Mouse (Mus musculus) A20 (cell line): ENCODE data around the gene 4930544D05Rik.

Experiments
- DNase-seq: peaks from one replicate; pipeline ENCODE4 v3.0.0-alpha.2; 2011; ENCODE audit warnings: low read depth, low spot score

Gene 4930544D05Rik

DNA sequence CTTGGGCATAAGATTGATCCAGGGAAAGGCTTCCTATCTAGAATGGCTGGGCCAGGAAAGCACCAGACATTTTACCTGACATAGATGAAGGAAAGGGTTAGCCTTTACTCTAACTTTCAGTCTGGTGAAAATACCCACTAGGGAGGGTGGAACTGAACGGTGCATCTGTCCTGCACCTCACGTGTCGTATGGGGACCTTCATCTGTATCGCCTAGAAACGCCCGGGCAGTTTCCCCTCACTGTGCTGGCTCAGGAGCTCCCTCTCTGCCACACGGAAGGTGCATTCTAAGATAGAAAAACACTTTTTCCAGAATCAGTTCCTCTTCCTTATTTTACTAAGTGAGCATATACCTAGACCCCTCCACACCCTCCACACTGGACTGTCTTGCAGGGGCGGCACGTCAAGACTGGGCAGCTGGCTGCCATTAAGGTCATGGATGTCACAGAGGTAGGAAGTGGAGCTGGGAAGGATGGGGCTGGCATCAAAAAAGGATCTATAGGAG is 17.1 kb upstream of the 4930544D05Rik start:
- DNase-seq, result peak; percentile 14

DNA sequence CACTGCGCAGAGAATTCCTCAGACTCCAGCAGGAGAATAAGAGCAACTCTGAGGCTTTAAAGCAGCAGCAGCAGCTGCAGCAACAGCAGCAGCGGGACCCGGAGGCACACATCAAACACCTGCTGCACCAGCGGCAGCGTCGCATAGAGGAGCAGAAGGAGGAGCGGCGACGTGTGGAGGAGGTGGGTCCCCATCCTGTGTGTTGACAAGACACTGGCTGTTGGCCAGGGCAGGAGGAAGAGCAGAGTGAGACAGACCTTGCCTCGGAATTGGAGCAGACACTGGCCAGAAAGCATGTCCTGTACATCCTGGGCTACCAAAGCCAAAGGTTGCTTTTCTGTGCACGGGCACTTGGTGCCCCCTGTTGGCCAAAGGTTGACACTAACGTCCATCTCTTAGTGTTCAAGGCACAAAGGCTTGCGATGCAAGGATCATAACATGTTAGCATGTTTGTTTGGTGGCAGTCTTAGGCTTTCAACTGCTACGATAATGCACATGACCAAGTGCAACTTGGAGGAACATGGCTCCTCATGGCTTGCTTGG is 10.6 kb upstream of the 4930544D05Rik start:
- DNase-seq, result peak; percentile 71

DNA sequence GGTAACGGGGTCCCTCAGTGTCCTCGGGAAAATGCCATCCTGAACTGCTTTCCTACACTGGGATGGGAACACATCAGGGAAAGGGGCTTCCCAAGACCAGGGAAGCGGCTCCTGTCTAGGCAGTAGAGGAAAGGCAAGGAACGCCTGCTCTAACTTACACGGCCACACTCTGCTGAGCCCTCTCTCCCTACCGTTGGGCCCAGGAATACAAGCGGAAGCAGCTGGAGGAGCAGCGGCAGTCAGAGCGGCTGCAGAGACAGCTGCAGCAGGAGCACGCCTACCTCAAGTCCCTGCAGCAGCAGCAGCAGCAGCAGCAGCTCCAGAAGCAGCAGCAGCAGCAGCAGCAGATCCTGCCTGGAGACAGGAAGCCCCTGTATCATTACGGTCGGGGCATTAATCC is 8.9 kb upstream of the 4930544D05Rik start:
- no peak for DNase-seq

DNA sequence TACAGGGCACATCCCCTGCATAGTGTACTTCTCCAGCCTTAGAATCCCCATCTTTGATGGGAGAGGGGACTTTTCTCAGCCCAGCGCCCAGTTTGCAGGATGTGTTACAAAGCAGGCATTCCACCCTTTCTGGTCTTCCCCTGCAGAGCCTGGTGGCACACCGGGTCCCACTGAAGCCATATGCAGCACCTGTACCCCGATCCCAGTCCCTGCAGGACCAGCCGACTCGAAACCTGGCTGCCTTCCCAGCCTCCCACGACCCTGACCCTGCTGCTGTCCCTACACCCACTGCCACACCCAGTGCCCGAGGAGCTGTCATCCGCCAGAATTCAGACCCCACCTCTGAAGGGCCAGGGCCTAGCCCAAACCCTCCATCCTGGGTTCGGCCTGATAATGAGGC is 8.0 kb upstream of the 4930544D05Rik start:
- DNase-seq, result no peak

DNA sequence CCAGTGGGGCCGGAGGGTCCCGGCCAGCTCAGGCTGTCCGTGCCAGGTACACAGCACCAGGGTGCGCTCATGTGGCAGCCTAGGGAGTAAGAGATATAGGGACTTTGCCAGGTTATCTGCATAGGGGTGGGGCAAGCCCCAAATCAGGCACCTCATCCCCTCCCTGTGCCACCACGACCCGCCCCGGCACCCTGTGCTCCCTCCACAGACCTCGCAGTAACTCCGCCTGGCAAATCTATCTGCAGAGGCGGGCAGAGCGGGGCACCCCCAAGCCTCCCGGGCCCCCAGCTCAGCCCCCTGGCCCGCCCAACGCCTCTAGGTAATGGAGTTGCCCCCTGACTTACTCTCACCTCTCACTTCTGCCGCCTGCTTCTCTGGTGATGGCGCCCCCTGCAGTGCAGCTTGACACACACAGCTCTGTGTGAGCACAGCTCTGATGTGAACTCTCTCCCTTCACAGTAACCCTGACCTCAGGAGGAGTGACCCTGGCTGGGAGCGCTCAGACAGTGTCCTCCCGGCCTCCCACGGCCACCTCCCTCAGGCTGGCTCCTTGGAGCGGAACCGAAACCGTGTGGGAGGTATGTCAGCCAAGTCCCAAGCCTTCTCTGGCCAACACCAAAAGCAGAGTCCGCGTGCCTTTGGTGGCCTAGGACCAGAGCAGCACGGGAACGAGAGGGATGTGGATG is 7.1 kb upstream of the 4930544D05Rik start:
- DNase-seq, result peak; percentile 36

DNA sequence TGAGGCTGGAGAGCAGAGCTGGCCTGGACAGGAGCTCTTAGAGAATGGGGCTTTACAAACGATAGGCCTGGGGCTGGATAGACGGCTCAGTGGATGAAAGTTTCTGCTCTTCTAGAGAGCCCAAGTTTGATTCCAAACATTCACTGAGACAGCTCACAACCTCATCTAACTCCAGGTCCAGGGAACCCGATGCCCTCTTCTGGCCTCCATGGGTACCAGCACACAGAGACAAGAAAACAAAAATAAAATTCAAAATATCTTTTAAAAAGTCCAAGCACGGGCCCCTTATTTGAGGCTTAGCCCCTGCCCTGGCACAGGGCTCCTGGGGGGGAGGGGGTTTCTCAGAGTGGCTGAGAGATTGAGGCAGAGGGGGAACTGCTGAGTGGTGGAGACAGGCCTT is 4.9 kb upstream of the 4930544D05Rik start:
- DNase-seq, result no peak

DNA sequence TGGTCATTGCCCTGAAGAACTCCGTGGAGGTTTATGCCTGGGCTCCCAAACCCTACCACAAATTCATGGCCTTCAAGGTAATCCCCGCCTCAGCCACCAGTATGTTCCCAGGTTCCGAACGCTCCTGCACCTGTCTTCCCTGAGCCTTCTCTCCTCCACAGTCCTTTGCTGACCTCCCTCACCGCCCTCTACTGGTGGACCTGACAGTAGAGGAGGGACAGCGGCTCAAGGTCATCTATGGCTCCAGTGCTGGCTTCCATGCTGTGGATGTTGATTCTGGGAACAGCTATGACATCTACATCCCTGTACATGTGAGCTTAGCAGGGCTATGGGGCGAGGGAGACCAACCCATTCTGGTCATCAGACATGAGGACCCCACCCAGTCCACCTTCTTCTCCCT is 3.1 kb upstream of the 4930544D05Rik start:
- DNase-seq, result no peak

DNA sequence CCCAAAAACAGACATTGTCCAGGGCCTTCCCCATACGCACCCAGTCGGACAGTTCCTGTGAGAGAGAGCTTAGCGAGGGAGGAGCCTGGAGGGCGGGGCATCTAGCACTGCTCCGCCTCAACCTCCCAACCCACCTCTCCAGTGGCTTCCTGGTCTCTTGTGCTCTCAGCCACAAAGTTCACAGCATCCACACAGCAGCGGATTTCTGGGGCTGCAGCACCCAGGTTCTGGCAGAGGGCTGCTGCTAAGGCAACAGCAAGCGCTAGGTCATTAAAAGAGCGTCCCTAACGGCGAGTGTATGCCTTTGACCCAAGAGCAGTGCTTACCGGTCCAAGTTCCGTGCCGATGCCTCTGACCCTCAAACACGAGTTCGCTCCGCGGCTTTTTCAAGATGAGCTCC is 574 bp upstream of the 4930544D05Rik start:
- no peak for DNase-seq

DNA sequence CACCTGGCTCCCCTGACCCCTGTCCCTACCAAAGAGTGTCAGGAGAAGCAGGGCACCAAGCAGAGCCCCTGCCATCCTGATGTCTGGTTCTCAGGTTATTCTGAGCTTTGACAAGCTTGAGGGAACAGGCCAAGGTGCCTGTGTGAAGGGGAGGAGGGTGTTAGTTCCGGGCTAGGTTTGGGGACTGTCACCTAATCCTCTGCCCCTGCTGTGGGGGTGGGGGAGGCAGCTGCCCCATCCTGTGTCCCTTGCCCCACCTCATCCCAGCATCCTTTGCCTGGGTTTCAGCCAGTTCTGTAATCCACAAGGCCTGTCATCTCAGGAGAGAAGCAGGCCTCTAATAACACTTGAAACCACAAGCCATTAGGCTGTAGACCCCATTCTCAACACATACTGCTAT is 3.5 kb downstream of the 4930544D05Rik start, which contains the start of gene Chrne:
TSS of gene Chrne (minus strand) at position 116 of the 400 bp plus-strand sequence.
- no peak for DNase-seq

DNA sequence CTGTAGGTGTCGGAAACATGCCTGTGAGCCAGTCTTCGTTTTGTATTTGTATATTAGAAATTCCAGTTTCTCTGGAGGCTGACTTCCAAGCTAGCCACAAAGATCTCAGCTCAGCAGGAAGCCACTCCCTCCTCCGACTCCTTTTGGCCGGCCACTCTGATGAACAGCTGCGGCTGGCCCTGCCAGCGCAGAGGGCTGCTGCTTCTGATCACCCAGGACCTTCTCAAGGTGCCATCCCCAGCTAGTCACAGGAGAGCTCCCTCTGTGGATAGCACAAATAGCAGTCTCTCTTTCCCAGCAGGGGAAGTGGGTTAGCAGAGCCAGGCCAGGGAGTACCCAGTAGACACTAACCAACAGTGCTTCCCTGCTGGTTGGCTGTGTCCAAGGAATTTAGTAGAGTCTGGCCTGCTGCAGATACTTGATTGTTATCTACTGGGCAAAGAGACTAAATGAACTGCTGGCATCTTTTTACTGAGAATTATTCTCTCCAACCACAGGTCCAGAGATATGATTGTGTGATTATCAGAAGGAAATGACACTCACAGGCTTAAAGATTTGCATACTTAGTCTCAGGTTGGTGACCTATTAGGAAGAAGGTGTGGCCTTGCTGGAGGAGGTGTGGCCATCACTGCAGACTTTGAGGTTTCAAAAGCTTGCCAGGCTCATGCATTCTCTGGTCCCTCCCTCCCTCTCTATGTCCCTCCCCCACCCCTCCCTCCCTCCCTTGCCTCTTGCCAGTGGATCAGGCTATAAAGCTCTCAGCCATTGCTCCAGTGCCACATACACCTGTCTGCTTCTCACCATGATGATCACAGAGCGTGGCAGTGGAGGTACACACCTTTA is 6.5 kb downstream of the 4930544D05Rik start:
- peak; percentile 69 for DNase-seq

DNA sequence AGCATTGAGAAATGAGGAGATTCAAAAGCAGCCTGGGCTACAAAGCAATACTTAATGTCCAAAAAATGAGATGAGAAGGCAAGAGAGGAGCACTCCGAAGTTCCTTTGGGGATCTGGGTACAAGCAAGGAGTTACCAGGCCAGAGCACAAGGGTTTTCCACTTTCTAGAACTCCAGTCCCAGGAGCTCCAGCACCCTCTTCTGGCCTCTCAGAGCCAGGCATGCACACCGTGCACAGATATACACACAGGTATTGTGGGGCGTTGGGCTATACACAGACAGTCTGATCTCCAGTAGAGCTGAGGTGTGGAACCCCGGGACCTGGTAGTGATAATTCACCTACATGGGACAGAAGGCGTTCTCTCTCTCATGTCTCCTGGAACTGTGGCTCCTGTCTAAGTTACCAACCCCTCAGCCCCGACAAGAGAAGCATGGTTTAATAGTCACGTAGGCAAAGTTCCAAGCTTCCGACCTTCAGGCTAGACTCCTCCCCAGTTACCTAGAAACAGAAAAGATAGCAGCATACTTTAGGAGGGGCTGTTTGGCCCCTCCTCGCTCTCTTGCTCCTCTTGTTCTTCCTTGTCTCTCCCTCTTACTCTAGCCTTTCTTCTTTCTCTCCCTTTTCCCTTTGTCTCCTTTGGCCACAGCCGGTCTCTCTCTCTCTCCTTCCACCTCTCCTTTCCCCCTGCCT is 7.5 kb downstream of the 4930544D05Rik start:
- peak; percentile 34 for DNase-seq

DNA sequence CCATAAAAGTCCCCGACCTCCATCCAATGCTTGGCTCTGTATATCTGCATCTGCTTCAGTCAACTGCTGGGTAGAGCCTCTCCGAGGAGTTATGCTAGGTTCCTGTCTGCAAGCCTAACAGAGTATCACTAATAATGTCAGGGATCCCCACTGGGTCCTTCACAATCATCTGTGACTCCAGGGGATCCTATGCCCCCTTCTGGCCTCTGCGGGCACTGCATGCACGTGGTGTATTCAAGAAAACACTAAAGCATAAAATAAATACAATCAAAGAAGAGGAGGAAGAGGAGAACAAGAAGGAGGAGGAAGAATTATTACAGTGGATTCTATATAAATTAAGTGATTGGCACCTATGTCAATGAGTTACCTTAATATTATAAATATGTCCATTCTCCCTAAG is 9.8 kb downstream of the 4930544D05Rik start:
- peak; percentile 77 for DNase-seq

DNA sequence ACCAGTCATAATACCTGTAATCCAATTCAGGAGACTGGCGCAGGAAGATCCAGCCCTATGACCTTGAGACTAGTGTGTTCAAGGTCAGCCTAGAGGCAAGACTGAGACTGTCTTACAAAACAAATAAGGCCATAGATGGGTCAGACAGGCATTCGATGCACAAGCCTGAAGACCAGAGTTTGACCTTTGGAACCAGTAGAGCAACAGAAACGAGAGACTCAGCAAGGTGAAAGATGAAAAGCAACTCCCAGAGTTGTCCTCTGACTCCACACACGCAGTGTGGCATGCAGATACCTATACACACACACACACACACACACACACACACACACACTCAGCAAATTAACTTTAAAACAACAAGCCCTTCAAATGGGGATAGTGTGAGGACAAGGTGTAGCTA is 11.2 kb downstream of the 4930544D05Rik start:
- no peak for DNase-seq

DNA sequence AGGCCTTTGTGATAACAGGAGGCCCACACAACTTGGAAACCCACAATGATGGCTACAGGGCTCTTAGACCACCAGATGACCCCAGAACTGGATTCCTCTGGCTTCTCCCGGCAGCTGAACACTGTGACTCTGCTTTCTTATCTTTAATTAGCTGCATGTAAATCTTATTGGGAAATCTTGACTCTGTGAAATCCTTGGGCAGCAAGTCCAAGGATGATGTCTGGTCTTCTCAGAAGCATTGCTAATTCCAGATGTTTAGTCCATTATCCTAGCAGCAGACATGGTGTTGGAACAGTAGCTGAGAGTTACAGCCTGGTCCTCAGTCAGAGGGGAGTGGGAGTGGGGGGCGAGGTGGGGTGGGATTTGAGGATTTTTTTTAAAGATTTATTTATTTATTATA is 12.8 kb downstream of the 4930544D05Rik start:
- DNase-seq, result no peak

DNA sequence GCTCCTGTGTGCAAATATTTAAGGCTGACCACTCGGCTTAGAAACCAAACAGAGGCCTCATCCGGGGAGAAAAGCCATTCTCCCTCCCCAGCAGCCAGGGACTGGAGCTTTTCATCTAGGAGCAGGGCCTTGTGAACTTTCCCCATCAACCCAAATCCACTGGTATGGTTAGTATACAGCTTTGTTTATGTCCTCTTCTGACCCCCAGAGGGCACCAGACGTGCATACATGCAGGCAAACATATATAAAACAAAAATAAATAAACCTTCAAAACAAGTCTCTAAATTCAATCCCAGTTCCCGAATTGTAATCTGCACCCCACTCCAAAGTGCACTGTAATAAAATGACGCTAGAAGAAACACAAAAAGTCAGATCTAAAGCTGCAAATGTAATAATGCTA is 13.9 kb downstream of the 4930544D05Rik start:
- peak; percentile 72 for DNase-seq

DNA sequence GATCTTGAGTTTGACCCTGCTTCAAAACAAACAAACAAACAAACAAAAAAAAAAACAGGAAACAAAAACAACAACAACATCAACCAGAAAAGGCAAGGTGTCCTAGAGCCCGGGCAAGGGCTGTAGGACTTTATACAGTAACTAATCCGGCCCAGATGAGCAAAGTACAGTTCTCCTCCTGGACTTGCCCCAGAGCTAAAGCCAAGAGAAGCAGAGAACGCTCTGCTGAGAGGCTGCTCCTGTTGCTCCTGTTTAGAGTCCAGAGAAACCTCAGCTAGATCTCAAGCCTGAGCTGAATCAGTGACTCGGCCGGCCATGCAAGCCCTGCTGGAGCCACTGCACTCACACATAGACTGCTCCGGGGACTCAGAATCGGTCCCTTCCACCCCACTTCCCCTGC is 14.5 kb downstream of the 4930544D05Rik start:
- DNase-seq, result no peak

DNA sequence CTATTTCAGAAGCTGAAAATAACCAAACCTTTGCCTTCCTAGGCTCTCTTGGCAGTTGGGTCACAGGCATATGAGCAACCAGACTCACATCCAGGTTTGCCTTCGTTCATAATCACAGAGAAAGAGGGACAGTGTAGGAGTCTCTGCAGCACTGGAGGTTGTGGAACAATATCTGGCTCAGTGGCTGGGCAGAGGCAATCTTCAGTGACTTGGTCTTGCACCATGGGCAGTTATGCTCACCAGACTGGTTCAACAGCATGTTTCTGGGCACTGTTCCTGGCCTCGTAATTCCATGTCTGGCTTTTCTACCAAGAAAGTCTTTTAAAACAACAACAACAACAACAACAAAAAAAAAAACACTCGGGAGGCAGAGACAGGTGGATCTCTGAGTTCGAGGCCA is 20.0 kb downstream of the 4930544D05Rik start:
- DNase-seq, result no peak

DNA sequence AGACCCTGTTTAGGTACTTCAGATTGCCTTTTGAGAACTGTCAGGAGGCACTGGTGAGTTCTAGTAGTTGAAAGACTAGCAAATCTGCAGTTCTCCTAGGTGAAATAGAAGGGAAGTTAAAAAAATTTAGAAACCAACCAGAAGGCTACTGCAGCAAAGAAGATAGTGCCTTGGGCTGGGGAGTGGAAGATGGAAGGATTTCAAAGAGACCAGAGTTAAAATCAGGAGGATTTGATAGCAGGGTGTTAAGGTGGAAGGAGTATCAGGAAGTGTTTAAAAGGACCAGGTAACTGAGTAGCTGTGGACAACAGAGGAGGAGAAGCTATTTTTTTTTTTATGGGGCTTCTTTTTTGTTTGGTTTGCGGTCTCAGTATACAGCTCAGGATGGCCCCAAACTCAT is 22.1 kb downstream of the 4930544D05Rik start:
- no peak for DNase-seq

DNA sequence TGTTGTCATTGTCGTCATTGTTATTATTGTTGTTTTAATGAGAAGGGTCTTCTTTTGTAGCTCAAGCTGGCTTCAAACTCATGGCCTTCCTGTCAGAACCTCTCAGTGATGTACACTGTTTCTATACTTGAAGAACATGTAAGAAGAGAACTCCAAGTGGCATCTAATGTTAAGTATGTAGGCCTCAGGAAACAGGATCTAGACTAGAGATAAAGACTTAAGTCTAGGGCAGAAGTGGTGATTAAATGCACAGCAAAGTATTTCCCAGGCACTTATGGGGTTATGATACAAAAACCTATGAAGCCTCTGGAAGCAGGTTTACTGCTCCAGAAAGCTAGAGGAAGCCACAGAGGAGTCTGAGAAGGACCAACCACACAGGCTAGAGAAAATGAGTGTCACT is 22.6 kb downstream of the 4930544D05Rik start:
- DNase-seq, result no peak

DNA sequence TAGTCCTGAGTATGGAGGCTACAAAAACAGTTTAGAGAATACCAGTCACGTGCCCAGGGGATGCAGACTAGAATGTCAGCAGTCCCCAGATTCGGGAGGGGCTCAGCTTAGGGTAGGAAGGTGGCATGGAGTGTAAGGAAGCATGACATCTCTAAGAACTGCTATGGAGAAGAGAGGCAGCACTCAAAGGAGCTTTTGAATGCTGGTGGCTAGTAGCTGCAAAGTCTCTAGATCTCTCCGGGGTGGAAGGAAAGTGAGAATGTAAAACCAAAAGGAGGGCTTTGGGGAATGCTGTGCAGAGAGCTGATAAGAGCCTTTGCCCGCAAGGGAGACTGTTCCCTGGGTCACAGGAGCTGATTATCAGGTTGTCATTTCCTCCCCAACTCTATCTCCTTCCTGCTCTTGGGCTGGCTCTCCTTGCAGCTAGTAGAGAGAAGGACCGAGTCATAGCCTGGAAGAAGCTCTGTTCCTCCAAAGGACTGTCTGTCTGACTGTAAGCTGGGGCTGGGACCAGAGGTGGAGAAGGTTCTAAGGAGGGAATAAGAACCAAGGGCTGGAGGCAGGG is 23.1 kb downstream of the 4930544D05Rik start, which contains the start of gene Gp1ba:
TSS of gene Gp1ba (plus strand) at position 409 of the 565 bp plus-strand sequence.
- no peak for DNase-seq

DNA sequence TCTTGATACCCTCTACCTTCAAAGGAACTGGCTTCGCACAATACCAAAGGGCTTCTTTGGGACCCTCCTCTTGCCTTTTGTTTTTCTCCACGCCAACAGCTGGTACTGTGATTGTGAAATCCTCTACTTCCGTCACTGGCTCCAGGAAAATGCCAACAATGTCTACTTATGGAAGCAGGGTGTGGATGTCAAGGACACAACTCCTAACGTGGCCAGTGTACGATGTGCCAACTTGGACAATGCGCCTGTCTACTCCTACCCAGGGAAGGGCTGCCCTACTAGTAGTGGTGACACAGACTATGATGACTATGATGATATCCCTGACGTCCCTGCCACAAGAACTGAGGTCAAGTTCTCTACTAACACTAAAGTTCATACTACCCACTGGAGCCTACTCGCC is 24.3 kb downstream of the 4930544D05Rik start:
- DNase-seq, result no peak

DNA sequence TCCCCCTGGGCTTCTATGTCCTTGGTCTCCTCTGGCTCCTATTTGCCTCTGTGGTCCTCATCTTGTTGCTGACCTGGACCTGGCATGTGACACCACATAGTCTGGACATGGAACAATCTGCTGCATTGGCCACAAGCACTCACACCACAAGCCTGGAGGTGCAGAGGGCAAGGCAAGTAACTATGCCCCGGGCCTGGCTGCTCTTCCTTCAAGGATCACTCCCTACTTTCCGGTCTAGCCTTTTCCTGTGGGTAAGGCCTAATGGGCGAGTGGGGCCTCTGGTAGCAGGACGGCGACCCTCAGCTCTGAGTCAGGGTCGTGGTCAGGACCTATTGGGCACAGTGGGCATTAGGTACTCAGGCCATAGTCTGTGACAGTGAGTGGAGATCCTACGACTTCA is 25.6 kb downstream of the 4930544D05Rik start:
- no peak for DNase-seq
